Mouse (Mus musculus) frontal cortex, postnatal 25 days (tissue): ENCODE measurements at regions not wholly inside any gene's neighbourhood (a gene's known extent, or its start where the extent isn't known, plus 50 kb on each side); places are given as distances from the start of the nearest gene placed in this dataset.
"Not testable (repeated sequence)": the region's sequence is repeated elsewhere in the genome, so short reads cannot be mapped to it uniquely, and the experiment has no call there.

Experiments
- DNase-seq, 2 experiments: peaks; one replicate each; pipeline ENCODE4 v3.0.0; 2022; ENCODE audit warnings: low spot score in 2 of 2

- no peak for DNase-seq
These were observed 145.5 kb downstream of the Tsen15 start for GRCm38 (mm10) chr1:152241026-152241425.

DNA sequence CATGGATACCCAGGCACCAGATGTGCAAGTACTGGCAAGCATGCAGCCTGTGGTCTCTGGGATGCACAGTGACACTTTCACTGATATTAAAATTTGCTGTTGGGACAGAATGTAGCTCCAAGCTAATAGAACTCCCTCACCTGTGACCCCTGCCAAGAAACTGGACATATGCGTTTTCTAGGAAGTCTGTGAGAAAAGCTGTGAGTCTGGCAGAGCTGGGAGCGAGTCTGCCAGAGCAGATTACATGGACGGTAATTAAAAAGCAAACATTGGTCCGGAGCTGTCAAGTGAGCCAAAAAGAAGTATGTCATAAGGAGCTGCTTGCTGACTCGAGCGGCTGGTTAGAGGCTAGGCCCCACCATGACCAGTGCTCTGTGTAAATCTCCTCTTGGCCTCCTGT lies 147.1 kb downstream of the Tsen15 start:
- DNase-seq: no peak

DNA sequence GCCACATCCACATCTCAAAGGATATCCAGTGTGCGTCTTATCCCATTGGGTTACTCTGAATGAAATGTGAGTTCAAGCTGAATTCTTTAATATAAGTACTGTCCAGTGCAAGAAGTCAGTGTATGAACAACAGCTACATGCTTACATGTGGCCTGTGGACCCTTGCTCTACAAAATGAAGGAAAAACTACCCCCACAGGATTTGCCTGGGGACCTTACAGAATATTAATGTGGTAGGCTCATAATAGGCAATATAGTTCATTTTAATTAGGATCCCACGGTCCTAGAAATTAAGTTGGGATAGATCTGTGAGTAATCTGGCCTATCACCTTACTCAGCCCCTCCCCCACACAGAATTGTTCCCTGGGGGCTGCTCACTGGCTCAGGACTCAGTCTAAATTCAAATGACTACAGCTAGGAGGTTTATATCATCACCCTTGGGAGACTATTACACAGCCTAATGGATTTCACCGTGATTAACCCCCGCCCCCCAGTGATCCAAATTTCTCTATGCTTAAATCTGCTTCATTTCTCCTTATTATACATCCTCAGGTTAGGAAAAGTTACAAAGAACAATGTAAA lies 145.4 kb upstream of the 1700025G04Rik start:
- DNase-seq: no peak

DNA sequence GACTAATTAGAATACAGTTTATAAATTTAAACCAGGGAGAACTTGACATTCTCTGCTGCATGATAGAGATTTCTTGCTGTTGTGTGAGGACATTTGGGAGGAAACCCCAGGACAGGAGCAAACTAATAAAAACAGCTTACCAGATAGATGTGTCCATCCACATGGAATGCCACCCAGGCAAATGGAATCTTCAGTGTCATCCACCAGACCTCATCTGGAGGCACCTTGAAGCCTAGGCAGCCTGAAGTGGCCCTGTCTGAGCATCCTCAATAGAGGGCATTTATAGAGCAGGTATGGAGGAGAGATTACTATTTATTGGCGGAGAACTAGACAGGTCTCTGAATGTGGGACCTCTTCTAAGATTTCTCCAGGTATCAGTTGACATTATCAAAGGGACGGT lies 144.8 kb upstream of the 1700025G04Rik start:
- no peak for DNase-seq

- DNase-seq: peak in 1 of 2 experiments; percentile 16
These were observed 141.8 kb upstream of the 1700025G04Rik start for GRCm38 (mm10) chr1:152231717-152232202.

DNA sequence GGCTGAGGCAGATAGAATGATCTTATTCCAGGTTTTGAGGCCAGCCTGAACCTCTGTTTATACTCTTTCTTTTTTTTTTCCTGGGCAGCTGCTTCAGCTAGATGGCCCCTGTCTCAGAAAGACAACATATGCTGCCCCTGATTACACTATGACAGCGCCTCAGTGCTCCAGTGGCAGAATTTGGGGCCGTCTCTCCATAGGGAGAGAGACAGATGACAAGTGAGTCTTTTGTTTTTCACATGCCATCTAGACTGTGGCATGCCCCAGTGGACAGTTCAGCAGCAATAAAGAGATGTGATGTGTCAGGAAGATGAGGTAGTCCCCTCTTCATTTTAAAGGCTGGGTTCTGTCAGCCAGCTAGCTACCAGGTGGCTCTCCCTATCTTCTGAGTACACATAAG lies 139.8 kb upstream of the 1700025G04Rik start:
- no peak for DNase-seq

GRCm38 (mm10) chr1:152226049-152226448 lies 136.1 kb upstream of the 1700025G04Rik start:
- no peak for DNase-seq

GRCm38 (mm10) chr1:152223666-152224065 lies 133.7 kb upstream of the 1700025G04Rik start:
- DNase-seq: no peak

- no peak for DNase-seq
These were observed 131.1 kb upstream of the 1700025G04Rik start for GRCm38 (mm10) chr1:152220804-152221565.

DNA sequence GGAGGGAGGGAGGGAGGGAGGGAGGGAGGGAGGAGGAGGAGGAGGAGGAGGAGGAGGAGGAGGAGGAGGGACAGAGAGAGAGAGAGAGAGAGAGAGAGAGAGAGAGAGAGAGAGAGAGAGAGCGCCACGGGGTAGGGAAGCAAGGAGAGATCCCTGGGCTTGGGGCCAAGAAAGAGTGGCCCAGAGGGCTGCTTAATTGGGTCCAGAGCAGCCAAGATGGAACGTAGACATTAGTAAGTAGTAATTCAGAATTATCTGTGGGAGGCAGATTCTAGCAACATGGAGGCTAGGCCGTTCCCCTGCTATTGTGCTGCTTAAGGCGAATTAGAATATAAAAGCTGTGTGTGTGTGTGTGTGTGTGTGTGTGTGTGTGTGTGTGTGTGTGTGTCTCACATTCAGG lies 129.8 kb upstream of the 1700025G04Rik start:
- DNase-seq: not testable (repeated sequence)

- DNase-seq: no peak
These were observed 127.5 kb upstream of the 1700025G04Rik start for GRCm38 (mm10) chr1:152217404-152217803.

DNA sequence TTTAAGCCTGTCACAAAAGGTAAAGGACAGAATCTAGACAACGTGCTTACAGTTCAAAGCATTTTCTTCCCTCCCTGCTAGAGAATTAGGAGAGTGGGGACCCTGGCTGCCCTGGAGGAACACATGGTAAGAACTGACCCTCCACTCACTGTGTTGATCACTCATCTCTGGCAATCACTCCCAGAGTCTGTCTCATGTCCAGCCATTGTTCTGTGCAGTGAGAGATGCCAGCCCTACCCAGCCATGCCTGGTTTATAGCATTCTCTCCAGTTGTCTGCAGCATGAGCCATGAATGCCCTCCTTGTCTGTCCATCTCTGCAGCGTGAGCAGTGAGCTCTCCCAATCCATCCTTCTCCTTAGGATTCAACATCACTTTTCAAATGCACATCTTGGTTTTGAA lies 124.5 kb upstream of the 1700025G04Rik start:
- DNase-seq: no peak

- no peak for DNase-seq
These were observed 113.3 kb upstream of the 1700025G04Rik start for GRCm38 (mm10) chr1:152203187-152203586.

- DNase-seq: no peak
These were observed 98.8 kb upstream of the 1700025G04Rik start for GRCm38 (mm10) chr1:152188700-152189099.

- DNase-seq: no peak
These were observed 95.0 kb upstream of the 1700025G04Rik start for GRCm38 (mm10) chr1:152184956-152185355.

GRCm38 (mm10) chr1:152176267-152176970 lies 86.5 kb upstream of the 1700025G04Rik start:
- no peak for DNase-seq

DNA sequence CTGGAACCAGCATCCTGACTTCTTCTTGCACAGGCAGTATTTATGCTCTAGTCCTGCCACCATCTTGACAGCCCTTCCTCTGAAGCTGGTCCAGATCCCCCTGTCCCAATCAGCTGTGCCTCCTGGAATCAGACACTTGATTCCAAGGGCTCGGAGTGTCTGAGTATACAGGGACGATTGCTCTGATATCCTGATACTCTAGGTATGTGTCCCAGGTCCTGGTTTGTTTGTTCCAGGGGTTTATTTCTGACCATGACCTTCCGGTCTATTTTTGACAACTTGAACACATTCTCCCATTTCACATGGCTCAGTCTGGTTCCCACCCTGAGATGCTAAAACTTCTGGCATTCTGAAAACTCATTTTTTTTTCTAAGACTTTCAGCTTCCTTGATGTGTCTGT lies 85.8 kb upstream of the 1700025G04Rik start:
- no peak for DNase-seq

DNA sequence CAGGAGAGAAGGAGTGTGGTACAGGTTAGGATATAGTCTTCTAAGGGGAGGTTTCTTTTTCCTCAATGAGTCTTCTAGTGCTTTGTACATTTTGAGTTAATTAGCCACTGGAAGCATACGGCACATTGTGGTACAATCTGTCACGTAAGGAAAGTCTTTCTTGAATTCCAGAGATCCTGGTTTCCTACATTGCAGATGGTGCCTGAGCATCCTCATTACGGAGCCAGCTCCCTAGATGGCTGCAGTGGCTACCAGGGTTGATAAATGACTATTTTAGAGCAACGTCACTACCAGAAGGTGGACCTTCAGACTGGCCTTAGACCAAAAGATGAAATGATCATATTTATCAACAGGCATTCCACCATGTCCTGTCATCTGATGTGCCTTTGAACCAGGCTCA lies 84.5 kb upstream of the 1700025G04Rik start:
- no peak for DNase-seq

DNA sequence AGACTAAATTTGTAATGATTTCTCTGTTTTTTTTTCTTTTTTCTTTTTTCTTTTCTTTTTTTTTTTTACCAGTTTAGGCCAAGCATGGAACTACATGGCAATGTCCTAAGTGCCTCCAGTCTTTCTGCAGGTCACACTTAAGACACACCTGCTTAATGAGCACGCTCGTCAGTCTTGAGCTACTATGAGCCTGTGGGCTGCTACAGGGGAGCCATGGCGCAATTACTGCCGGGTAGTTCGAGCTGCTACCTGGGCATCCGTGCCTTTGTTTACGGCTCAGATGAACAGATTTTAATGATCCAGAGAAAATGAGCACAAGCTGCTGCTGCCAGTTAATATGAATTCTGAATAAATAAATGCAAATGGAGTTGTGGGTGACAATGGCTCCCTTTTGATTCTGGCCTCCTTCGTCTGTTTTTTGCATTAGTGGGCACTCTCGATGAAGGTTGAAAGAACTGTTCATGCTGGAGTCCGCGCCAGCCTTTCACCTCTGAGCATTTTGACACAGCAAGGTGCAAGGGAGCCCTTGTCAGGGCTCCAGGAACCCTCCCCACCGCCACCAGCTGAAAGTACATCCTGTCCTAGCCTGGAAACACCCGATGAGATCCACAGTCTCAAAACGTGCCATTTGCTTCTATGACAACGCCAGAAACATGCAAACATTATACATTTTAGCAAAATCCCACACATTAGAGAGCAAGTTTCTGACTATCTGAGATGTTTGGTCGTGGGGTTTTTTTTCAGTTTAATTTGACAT lies 81.3 kb upstream of the 1700025G04Rik start:
- DNase-seq: no peak

DNA sequence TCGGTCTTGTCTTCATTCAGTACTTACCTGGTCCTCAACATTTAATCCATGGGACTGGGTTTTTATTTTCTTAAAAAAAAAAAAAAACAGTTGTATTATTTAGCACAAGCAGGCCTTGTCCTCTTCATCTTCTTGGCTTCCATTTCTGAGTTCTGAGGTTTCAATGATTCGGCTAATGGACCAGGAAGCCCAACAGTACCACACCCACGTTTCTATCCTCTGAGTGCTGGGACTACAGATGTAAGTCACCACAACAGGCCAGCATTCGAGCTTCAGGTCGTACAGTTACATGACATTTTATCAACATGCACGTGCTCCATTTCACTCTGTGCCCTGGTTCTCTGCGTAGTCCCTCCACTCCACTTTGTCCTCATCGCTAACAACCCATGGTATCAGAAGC lies 80.7 kb upstream of the 1700025G04Rik start:
- no peak for DNase-seq

GRCm38 (mm10) chr1:152169508-152169907 lies 79.6 kb upstream of the 1700025G04Rik start:
- no peak for DNase-seq

DNA sequence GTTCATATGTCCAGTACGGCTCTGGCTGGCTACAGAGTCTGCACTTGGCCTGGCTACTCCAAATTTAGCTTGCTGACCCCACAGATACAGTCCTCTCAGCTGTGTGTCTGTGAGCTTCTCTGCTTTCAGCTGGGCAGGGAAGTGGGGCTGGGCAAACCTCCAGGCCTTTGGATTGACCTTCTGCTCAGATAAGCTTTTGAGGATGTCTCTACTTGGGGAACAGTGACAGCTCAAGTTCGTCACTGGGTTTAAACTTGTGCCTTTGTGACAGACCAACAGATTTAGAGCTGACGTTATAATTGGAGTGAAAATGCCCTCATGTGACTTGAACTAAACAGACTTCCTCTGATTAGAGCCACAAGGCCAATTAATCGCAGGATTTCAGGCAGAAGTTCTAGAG lies 78.4 kb upstream of the 1700025G04Rik start:
- DNase-seq: no peak
